Mouse (Mus musculus): ENCODE data around the gene Sez6l. TPM values are rescaled to one million over a fixed set of nuclear protein-coding genes. Genes with fewer than 3 reads are reported as not detected.

Sez6l gene
- polyA plus RNA-seq, 1 experiment from 2014 or later, result 0.08 TPM

DNA sequence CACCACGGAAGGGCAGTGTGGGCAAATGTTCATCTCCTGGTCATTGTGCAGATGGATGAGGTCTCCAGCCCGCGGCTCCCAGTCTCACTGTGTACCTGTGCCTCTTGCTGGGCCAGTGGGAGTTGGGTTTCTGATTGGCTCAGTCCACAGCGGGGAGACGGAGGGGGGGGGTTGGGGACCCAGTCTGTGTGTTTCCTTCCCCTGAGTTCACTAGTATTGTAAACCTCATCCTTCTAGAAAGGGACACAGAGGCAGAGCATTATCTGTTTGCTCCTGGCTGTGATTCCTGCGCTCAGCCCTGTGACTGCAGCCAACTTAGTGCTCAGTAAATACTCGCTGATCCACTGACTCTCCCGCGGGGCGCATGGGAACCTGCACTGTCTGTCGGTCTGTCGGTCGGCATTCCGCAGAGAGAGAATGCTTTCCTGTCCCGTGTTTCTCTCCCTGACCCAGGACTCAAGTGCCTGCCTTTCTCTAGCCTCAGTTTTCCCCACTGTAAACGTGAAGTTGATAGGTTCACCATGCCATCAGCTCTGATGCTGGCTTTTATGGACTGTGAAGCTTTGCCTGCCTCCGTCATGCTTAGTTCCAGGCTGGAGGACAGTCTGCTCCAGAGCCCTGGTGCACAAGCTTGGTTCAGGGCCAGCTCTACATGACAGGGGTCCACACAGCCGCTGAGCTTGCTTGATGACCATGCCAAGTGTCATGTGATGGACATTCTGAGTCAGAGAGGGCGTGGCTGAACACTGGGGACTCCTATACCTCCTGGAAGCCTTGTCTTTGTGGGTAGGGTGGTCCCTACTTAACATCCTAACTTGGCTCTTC lies 55.1 kb downstream of the Sez6l start:
- Histone ChIP-seq H3K27me3 (replicated peaks; ENCODE audit: control insufficient read depth, insufficient read depth, low read length) (no peaks in the 10 kb centered on the region; the same call in 1 of the 2 replicates), H3K27ac (ENCODE audit: low read depth, low read length) (no peak overlapping the region), H3K4me1 (replicated peaks; ENCODE audit: control insufficient read depth, insufficient read depth, low read length) (no peaks in the 10 kb centered on the region), H3K9me3 (ENCODE audit: control insufficient read depth, low read length) (no peaks in the 10 kb centered on the region), H3K4me3 (ENCODE audit: low read depth, low read length) (no peak overlapping the region), H3K4me2 (no peak overlapping the region), H3K9ac (ENCODE audit: low read depth, low read length) (no peak overlapping the region), H3K36me3 (ENCODE audit: control insufficient read depth, insufficient read depth, low read length) (no peaks in the 10 kb centered on the region)
- 20% methylated on average over 19 of the region's 19 CpGs for WGBS
- ATAC-seq (replicated peaks; ENCODE audit: low FRiP score) (no peak), DNase-seq (ENCODE audit: low spot score) (no peak)

DNA sequence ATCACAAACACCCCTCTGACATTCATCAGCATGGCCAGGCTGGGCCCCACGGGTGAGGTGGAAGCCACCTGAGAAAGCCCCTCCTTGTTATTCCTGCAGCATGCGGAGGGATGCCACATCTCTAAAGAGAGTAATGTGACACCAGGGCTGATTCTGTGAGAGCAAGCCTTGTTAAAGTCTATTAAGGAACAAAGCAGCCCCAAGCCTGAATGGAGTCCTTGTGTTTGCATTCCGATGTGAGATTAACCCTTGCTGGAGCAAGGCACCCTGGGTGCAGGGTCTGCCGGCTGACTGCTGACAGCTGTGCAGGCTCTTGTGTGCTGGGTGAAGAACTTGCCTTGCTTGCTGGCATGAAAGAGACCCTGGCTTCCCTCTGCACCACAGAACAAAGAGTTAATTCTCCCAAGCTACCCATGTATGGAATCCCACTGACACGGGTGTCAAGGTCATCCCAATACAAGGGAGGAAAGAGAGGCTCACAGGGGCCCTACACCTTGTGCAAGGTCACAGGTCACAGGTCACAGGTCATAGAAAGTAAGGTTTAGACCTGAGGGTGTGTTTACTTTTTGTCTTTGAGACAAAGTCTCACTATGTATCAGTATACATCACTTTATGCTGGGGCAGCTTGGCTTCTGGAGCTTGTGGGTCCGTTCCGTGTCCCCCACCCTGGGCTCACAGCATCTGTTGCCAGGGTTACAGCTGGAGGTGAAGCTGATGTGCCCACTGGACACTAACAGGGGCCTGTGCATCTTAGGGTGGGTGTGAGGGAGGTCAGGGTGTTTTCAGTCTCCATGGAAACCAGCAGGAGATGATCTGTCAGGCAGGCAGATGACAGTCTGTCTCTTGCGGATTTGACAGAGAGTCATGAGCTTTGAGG lies 55.9 kb downstream of the Sez6l start:
- Histone ChIP-seq H3K4me3 (ENCODE audit: low read depth, low read length) (no peak overlapping the region), H3K27me3 (replicated peaks; ENCODE audit: control insufficient read depth, insufficient read depth, low read length) (no peaks in the 10 kb centered on the region; the same call in 1 of the 2 replicates), H3K27ac (ENCODE audit: low read depth, low read length) (no peak overlapping the region), H3K36me3 (ENCODE audit: control insufficient read depth, insufficient read depth, low read length) (no peaks in the 10 kb centered on the region), H3K4me1 (replicated peaks; ENCODE audit: control insufficient read depth, insufficient read depth, low read length) (no peaks in the 10 kb centered on the region), H3K9ac (ENCODE audit: low read depth, low read length) (no peak overlapping the region), H3K9me3 (ENCODE audit: control insufficient read depth, low read length) (no peaks in the 10 kb centered on the region), H3K4me2 (no peak overlapping the region)
- no peak for ATAC-seq (replicated peaks; ENCODE audit: low FRiP score)
- DNase-seq (ENCODE audit: low spot score), result no peak
- 24% methylated on average over 8 of the region's 8 CpGs for whole genome bisulfite sequencing

GRCm38 (mm10) chr5:112518773-112519172 lies 58.2 kb downstream of the Sez6l start:
- Histone ChIP-seq H3K9ac (ENCODE audit: low read depth, low read length) (no peak overlapping the region), H3K36me3 (ENCODE audit: control insufficient read depth, insufficient read depth, low read length) (no peaks in the 10 kb centered on the region), H3K4me2 (no peak overlapping the region), H3K4me1 (replicated peaks; ENCODE audit: control insufficient read depth, insufficient read depth, low read length) (no peaks in the 10 kb centered on the region), H3K9me3 (ENCODE audit: control insufficient read depth, low read length) (no peaks in the 10 kb centered on the region), H3K27ac (ENCODE audit: low read depth, low read length) (no peak overlapping the region), H3K27me3 (replicated peaks; ENCODE audit: control insufficient read depth, insufficient read depth, low read length) (no peaks in the 10 kb centered on the region; the same call in 1 of the 2 replicates), H3K4me3 (ENCODE audit: low read depth, low read length) (no peak overlapping the region)
- 69% methylated on average over 2 of the region's 2 CpGs for WGBS
- no peak for DNase-seq (ENCODE audit: low spot score)
- no peak for ATAC-seq (replicated peaks; ENCODE audit: low FRiP score)

- 77% methylated on average over 9 of the region's 9 CpGs for WGBS
- no peak for ATAC-seq (replicated peaks; ENCODE audit: low FRiP score)
- H3K4me2 ChIP-seq, result no peak overlapping the region
These were observed 59.5 kb downstream of the Sez6l start for GRCm38 (mm10) chr5:112517454-112517853.

GRCm38 (mm10) chr5:112516527-112516926 lies 60.5 kb downstream of the Sez6l start:
- ATAC-seq (replicated peaks; ENCODE audit: low FRiP score) (no peak), DNase-seq (ENCODE audit: low spot score) (no peak)
- Histone ChIP-seq H3K4me2 (no peak overlapping the region), H3K27me3 (replicated peaks; ENCODE audit: control insufficient read depth, insufficient read depth, low read length) (no peaks in the 10 kb centered on the region; the same call in 1 of the 2 replicates), H3K4me1 (replicated peaks; ENCODE audit: control insufficient read depth, insufficient read depth, low read length) (no peaks in the 10 kb centered on the region), H3K27ac (ENCODE audit: low read depth, low read length) (no peak overlapping the region), H3K4me3 (ENCODE audit: low read depth, low read length) (no peak overlapping the region), H3K9ac (ENCODE audit: low read depth, low read length) (no peak overlapping the region), H3K36me3 (ENCODE audit: control insufficient read depth, insufficient read depth, low read length) (no peaks in the 10 kb centered on the region), H3K9me3 (ENCODE audit: control insufficient read depth, low read length) (no peaks in the 10 kb centered on the region)
- 90% methylated on average over 3 of the region's 3 CpGs for WGBS

More at GRCm38 (mm10) chr5:112517454-112517853, 59.5 kb downstream of the Sez6l start:
- no peak for DNase-seq (ENCODE audit: low spot score)
- H3K36me3 ChIP-seq (ENCODE audit: control insufficient read depth, insufficient read depth, low read length), result no peaks in the 10 kb centered on the region
- no peaks in the 10 kb centered on the region; the same call in 1 of the 2 replicates for H3K27me3 ChIP-seq (replicated peaks; ENCODE audit: control insufficient read depth, insufficient read depth, low read length)
- no peaks in the 10 kb centered on the region for H3K9me3 ChIP-seq (ENCODE audit: control insufficient read depth, low read length)
- no peak overlapping the region for H3K27ac ChIP-seq (ENCODE audit: low read depth, low read length)
- H3K4me3 ChIP-seq (ENCODE audit: low read depth, low read length), result no peak overlapping the region
- H3K9ac ChIP-seq (ENCODE audit: low read depth, low read length), result no peak overlapping the region
- no peaks in the 10 kb centered on the region for H3K4me1 ChIP-seq (replicated peaks; ENCODE audit: control insufficient read depth, insufficient read depth, low read length)

DNA sequence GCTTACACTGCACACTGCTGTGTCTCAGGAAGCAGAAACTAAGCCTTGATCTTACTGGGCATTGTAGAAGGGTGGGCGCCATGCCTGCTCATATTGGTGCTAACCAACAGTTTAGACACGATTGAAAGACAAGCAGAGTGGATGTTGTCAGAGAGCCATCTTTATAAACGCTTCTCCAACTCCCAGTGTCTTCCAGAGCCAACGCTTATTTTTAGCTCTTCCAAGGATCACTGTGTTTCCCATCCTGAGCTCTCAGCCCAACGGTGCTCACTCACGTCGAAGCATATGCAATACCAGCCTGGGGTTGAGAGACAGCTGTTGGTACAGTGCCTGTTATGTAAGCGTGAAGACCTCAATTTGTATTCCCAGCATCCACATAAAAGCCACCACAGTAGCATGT lies 66.6 kb downstream of the Sez6l start:
- H3K27ac ChIP-seq (ENCODE audit: low read depth, low read length), result no peak overlapping the region
- WGBS, result 80% methylated on average over 8 of the region's 8 CpGs

GRCm38 (mm10) chr5:112509916-112510315 lies 67.1 kb downstream of the Sez6l start:
- Histone ChIP-seq H3K36me3 (ENCODE audit: control insufficient read depth, insufficient read depth, low read length) (no peaks in the 10 kb centered on the region), H3K9ac (ENCODE audit: low read depth, low read length) (no peak overlapping the region), H3K4me3 (ENCODE audit: low read depth, low read length) (no peak overlapping the region), H3K9me3 (ENCODE audit: control insufficient read depth, low read length) (no peaks in the 10 kb centered on the region), H3K27ac (ENCODE audit: low read depth, low read length) (no peak overlapping the region), H3K27me3 (replicated peaks; ENCODE audit: control insufficient read depth, insufficient read depth, low read length) (no peaks in the 10 kb centered on the region), H3K4me1 (replicated peaks; ENCODE audit: control insufficient read depth, insufficient read depth, low read length) (no peaks in the 10 kb centered on the region), H3K4me2 (no peak overlapping the region)
- ATAC-seq (replicated peaks; ENCODE audit: low FRiP score) (no peak), DNase-seq (ENCODE audit: low spot score) (no peak)
- 64% methylated on average over 5 of the region's 5 CpGs for WGBS

More for the DNA sequence above, 66.6 kb downstream of the Sez6l start:
- ATAC-seq (replicated peaks; ENCODE audit: low FRiP score), result no peak
- Histone ChIP-seq H3K9me3 (ENCODE audit: control insufficient read depth, low read length) (no peaks in the 10 kb centered on the region), H3K4me1 (replicated peaks; ENCODE audit: control insufficient read depth, insufficient read depth, low read length) (no peaks in the 10 kb centered on the region), H3K27me3 (replicated peaks; ENCODE audit: control insufficient read depth, insufficient read depth, low read length) (no peaks in the 10 kb centered on the region), H3K4me2 (no peak overlapping the region), H3K36me3 (ENCODE audit: control insufficient read depth, insufficient read depth, low read length) (no peaks in the 10 kb centered on the region), H3K4me3 (ENCODE audit: low read depth, low read length) (no peak overlapping the region), H3K9ac (ENCODE audit: low read depth, low read length) (no peak overlapping the region)
- DNase-seq (ENCODE audit: low spot score), result no peak

- Histone ChIP-seq H3K9me3 (ENCODE audit: control insufficient read depth, low read length) (no peaks in the 10 kb centered on the region), H3K27me3 (replicated peaks; ENCODE audit: control insufficient read depth, insufficient read depth, low read length) (no peaks in the 10 kb centered on the region), H3K9ac (ENCODE audit: low read depth, low read length) (no peak overlapping the region), H3K4me3 (ENCODE audit: low read depth, low read length) (no peak overlapping the region), H3K27ac (ENCODE audit: low read depth, low read length) (no peak overlapping the region), H3K4me2 (no peak overlapping the region), H3K36me3 (ENCODE audit: control insufficient read depth, insufficient read depth, low read length) (no peaks in the 10 kb centered on the region), H3K4me1 (replicated peaks; ENCODE audit: control insufficient read depth, insufficient read depth, low read length) (no peaks in the 10 kb centered on the region)
- DNase-seq (ENCODE audit: low spot score) (no peak), ATAC-seq (replicated peaks; ENCODE audit: low FRiP score) (no peak)
- 66% methylated on average over 4 of the region's 4 CpGs for WGBS
These were observed 71.4 kb downstream of the Sez6l start for GRCm38 (mm10) chr5:112505595-112505994.

All from liver, embryonic 11.5 days (tissue).